Mouse (Mus musculus) G1E (cell line): ENCODE data around the gene Lrrfip2.

Experiments
- CTCF ChIP-seq: IDR thresholded peaks from 2 replicates; pipeline ENCODE4 v1.5.1; 2012; ENCODE audit warnings: low read depth, low read length, inconsistent platforms, mixed read lengths
- GATA1 ChIP-seq: IDR thresholded peaks from 2 replicates; pipeline ENCODE4 v1.6.1; 2012; ENCODE audit warnings: borderline replicate concordance, low read length, inconsistent platforms, mixed read lengths
- POLR2AphosphoS5 ChIP-seq: IDR thresholded peaks from 2 replicates; pipeline ENCODE4 v1.6.1; 2012; ENCODE audit warnings: low read depth, low read length, inconsistent platforms; ENCODE audit not compliant: insufficient replicate concordance

GRCm38 (mm10) chr9:111117794-111118251, 431 bp downstream of the Lrrfip2 start:
- no peak for TF ChIP-seq CTCF
- TF ChIP-seq POLR2AphosphoS5 = no peak
- TF ChIP-seq GATA1 = no peak
